Mouse (Mus musculus): ENCODE measurements around the gene Myh9.

- TF ChIP-seq CTCF (IDR thresholded peaks at IDR 0.05; ENCODE audit: insufficient read depth, low read depth, low read length) (no peak), POLR2A (IDR thresholded peaks at IDR 0.05; ENCODE audit: insufficient read depth, low read depth, low read length) (no peak)
Observed at GRCm38 (mm10) chr15:77833731-77834130, 8.2 kb downstream of the Myh9 start.

Measured in olfactory bulb, adult 2 months (tissue).